Mouse (Mus musculus): ENCODE data around the gene Mrtfa. TPM values are rescaled to one million over a fixed set of nuclear protein-coding genes. Genes with fewer than 3 reads are reported as not detected.

Gene Mrtfa
- polyA plus RNA-seq, 1 experiment from 2014 or later: 26.2 TPM

- Histone ChIP-seq H3K4me3 (replicated peaks; ENCODE audit: low read length) (no peak overlapping the region), H3K4me2 (ENCODE audit: low read depth, low read length) (no peak overlapping the region), H3K9ac (ENCODE audit: low read length) (no peak overlapping the region), H3K27me3 (ENCODE audit: control insufficient read depth, insufficient read depth, low read length) (no peaks in the 10 kb centered on the region), H3K4me1 (ENCODE audit: control insufficient read depth, insufficient read depth, low read length) (no peaks in the 10 kb centered on the region; the same call in 1 of the 2 replicates), H3K36me3 (ENCODE audit: control insufficient read depth, insufficient read depth, low read length) (peaks cover 8% of the 10 kb centered on the region; the same call in 1 of the 2 replicates), H3K27ac (ENCODE audit: low read length) (no peak overlapping the region), H3K9me3 (replicated peaks; ENCODE audit: control insufficient read depth, low read length) (no peaks in the 10 kb centered on the region)
- ATAC-seq (ENCODE audit: insufficient read depth, low FRiP score): no peak
- WGBS: 72% methylated on average over 7 of the region's 7 CpGs
These were observed 168.1 kb downstream of the Mrtfa start for GRCm38 (mm10) chr15:81022437-81022836.

GRCm38 (mm10) chr15:81021377-81021776 lies 169.2 kb downstream of the Mrtfa start:
- Histone ChIP-seq H3K4me1 (ENCODE audit: control insufficient read depth, insufficient read depth, low read length) (no peaks in the 10 kb centered on the region), H3K4me2 (ENCODE audit: low read depth, low read length) (no peak overlapping the region), H3K4me3 (replicated peaks; ENCODE audit: low read length) (no peak overlapping the region), H3K9ac (ENCODE audit: low read length) (no peak overlapping the region), H3K27me3 (ENCODE audit: control insufficient read depth, insufficient read depth, low read length) (no peaks in the 10 kb centered on the region), H3K27ac (ENCODE audit: low read length) (no peak overlapping the region), H3K9me3 (replicated peaks; ENCODE audit: control insufficient read depth, low read length) (no peaks in the 10 kb centered on the region), H3K36me3 (ENCODE audit: control insufficient read depth, insufficient read depth, low read length) (peaks cover 8% of the 10 kb centered on the region; the same call in 1 of the 2 replicates)
- ATAC-seq (ENCODE audit: insufficient read depth, low FRiP score): no peak
- WGBS: 81% methylated on average over 6 of the region's 6 CpGs

GRCm38 (mm10) chr15:81017308-81017707 lies 173.2 kb downstream of the Mrtfa start:
- Histone ChIP-seq H3K36me3 (ENCODE audit: control insufficient read depth, insufficient read depth, low read length) (peaks cover 12% of the 10 kb centered on the region), H3K4me2 (ENCODE audit: low read depth, low read length) (no peak overlapping the region), H3K9ac (ENCODE audit: low read length) (no peak overlapping the region), H3K4me1 (ENCODE audit: control insufficient read depth, insufficient read depth, low read length) (no peaks in the 10 kb centered on the region), H3K9me3 (replicated peaks; ENCODE audit: control insufficient read depth, low read length) (no peaks in the 10 kb centered on the region), H3K4me3 (replicated peaks; ENCODE audit: low read length) (no peak overlapping the region), H3K27ac (ENCODE audit: low read length) (no peak overlapping the region), H3K27me3 (ENCODE audit: control insufficient read depth, insufficient read depth, low read length) (no peaks in the 10 kb centered on the region)
- no peak for ATAC-seq (ENCODE audit: insufficient read depth, low FRiP score)
- WGBS: 74% methylated on average over 7 of the region's 7 CpGs

- H3K36me3 ChIP-seq (ENCODE audit: control insufficient read depth, insufficient read depth, low read length): peaks cover 12% of the 10 kb centered on the region
- no peak overlapping the region for H3K27ac ChIP-seq (ENCODE audit: low read length)
- no peak for ATAC-seq (ENCODE audit: insufficient read depth, low FRiP score)
- no peak overlapping the region for H3K4me2 ChIP-seq (ENCODE audit: low read depth, low read length)
- H3K9ac ChIP-seq (ENCODE audit: low read length): no peak overlapping the region
- no peaks in the 10 kb centered on the region for H3K4me1 ChIP-seq (ENCODE audit: control insufficient read depth, insufficient read depth, low read length)
- H3K4me3 ChIP-seq (replicated peaks; ENCODE audit: low read length): no peak overlapping the region
- 79% methylated on average over 10 of the region's 10 CpGs for WGBS
- no peaks in the 10 kb centered on the region for H3K27me3 ChIP-seq (ENCODE audit: control insufficient read depth, insufficient read depth, low read length)
- no peaks in the 10 kb centered on the region for H3K9me3 ChIP-seq (replicated peaks; ENCODE audit: control insufficient read depth, low read length)
These were observed 174.1 kb downstream of the Mrtfa start for GRCm38 (mm10) chr15:81016488-81016887.

- Histone ChIP-seq H3K27ac (ENCODE audit: low read length) (no peak overlapping the region), H3K4me3 (replicated peaks; ENCODE audit: low read length) (no peak overlapping the region), H3K4me2 (ENCODE audit: low read depth, low read length) (no peak overlapping the region), H3K27me3 (ENCODE audit: control insufficient read depth, insufficient read depth, low read length) (no peaks in the 10 kb centered on the region), H3K9ac (ENCODE audit: low read length) (no peak overlapping the region), H3K4me1 (ENCODE audit: control insufficient read depth, insufficient read depth, low read length) (no peaks in the 10 kb centered on the region), H3K36me3 (ENCODE audit: control insufficient read depth, insufficient read depth, low read length) (peaks cover 10% of the 10 kb centered on the region), H3K9me3 (replicated peaks; ENCODE audit: control insufficient read depth, low read length) (no peaks in the 10 kb centered on the region)
- 79% methylated on average over 5 of the region's 5 CpGs for WGBS
- ATAC-seq (ENCODE audit: insufficient read depth, low FRiP score): no peak
These were observed 175.4 kb downstream of the Mrtfa start for GRCm38 (mm10) chr15:81015068-81015744.

- ATAC-seq (ENCODE audit: insufficient read depth, low FRiP score): no peak
- Histone ChIP-seq H3K27me3 (ENCODE audit: control insufficient read depth, insufficient read depth, low read length) (no peaks in the 10 kb centered on the region), H3K27ac (ENCODE audit: low read length) (no peak overlapping the region), H3K36me3 (ENCODE audit: control insufficient read depth, insufficient read depth, low read length) (peaks cover 3% of the 10 kb centered on the region), H3K4me1 (ENCODE audit: control insufficient read depth, insufficient read depth, low read length) (no peaks in the 10 kb centered on the region), H3K4me2 (ENCODE audit: low read depth, low read length) (no peak overlapping the region), H3K9me3 (replicated peaks; ENCODE audit: control insufficient read depth, low read length) (no peaks in the 10 kb centered on the region), H3K4me3 (replicated peaks; ENCODE audit: low read length) (no peak overlapping the region), H3K9ac (ENCODE audit: low read length) (no peak overlapping the region)
- 86% methylated on average over 7 of the region's 7 CpGs for WGBS
These were observed 177.4 kb downstream of the Mrtfa start for GRCm38 (mm10) chr15:81013186-81013585.

GRCm38 (mm10) chr15:81012359-81012758 lies 178.2 kb downstream of the Mrtfa start:
- Histone ChIP-seq H3K4me3 (replicated peaks; ENCODE audit: low read length) (no peak overlapping the region), H3K4me2 (ENCODE audit: low read depth, low read length) (no peak overlapping the region), H3K9ac (ENCODE audit: low read length) (no peak overlapping the region), H3K36me3 (ENCODE audit: control insufficient read depth, insufficient read depth, low read length) (peaks cover 3% of the 10 kb centered on the region), H3K27ac (ENCODE audit: low read length) (no peak overlapping the region), H3K9me3 (replicated peaks; ENCODE audit: control insufficient read depth, low read length) (no peaks in the 10 kb centered on the region), H3K27me3 (ENCODE audit: control insufficient read depth, insufficient read depth, low read length) (no peaks in the 10 kb centered on the region), H3K4me1 (ENCODE audit: control insufficient read depth, insufficient read depth, low read length) (no peaks in the 10 kb centered on the region)
- ATAC-seq (ENCODE audit: insufficient read depth, low FRiP score): no peak
- WGBS: 87% methylated on average over 4 of the region's 4 CpGs

- WGBS: 42% methylated on average over 3 of the region's 3 CpGs
- H3K4me2 ChIP-seq (ENCODE audit: low read depth, low read length): no peak overlapping the region
- H3K4me1 ChIP-seq (ENCODE audit: control insufficient read depth, insufficient read depth, low read length): no peaks in the 10 kb centered on the region
- peaks cover 3% of the 10 kb centered on the region for H3K36me3 ChIP-seq (ENCODE audit: control insufficient read depth, insufficient read depth, low read length)
- ATAC-seq (ENCODE audit: insufficient read depth, low FRiP score): no peak
- no peak overlapping the region for H3K4me3 ChIP-seq (replicated peaks; ENCODE audit: low read length)
- H3K27me3 ChIP-seq (ENCODE audit: control insufficient read depth, insufficient read depth, low read length): no peaks in the 10 kb centered on the region
- H3K9ac ChIP-seq (ENCODE audit: low read length): no peak overlapping the region
- H3K27ac ChIP-seq (ENCODE audit: low read length): no peak overlapping the region
- no peaks in the 10 kb centered on the region for H3K9me3 ChIP-seq (replicated peaks; ENCODE audit: control insufficient read depth, low read length)
These were observed 179.0 kb downstream of the Mrtfa start for GRCm38 (mm10) chr15:81011523-81011922.

- ATAC-seq (ENCODE audit: insufficient read depth, low FRiP score): no peak
- Histone ChIP-seq H3K9ac (ENCODE audit: low read length) (no peak overlapping the region), H3K27ac (ENCODE audit: low read length) (no peak overlapping the region), H3K4me2 (ENCODE audit: low read depth, low read length) (no peak overlapping the region), H3K4me1 (ENCODE audit: control insufficient read depth, insufficient read depth, low read length) (no peaks in the 10 kb centered on the region), H3K4me3 (replicated peaks; ENCODE audit: low read length) (no peak overlapping the region), H3K36me3 (ENCODE audit: control insufficient read depth, insufficient read depth, low read length) (no peaks in the 10 kb centered on the region; the same call in 1 of the 2 replicates), H3K9me3 (replicated peaks; ENCODE audit: control insufficient read depth, low read length) (no peaks in the 10 kb centered on the region), H3K27me3 (ENCODE audit: control insufficient read depth, insufficient read depth, low read length) (no peaks in the 10 kb centered on the region)
- 78% methylated on average over 7 of the region's 7 CpGs for WGBS
These were observed 180.4 kb downstream of the Mrtfa start for GRCm38 (mm10) chr15:81010114-81010513.
